Mouse (Mus musculus) heart, embryonic 13.5 days (tissue): ENCODE measurements at regions not wholly inside any gene's neighbourhood (a gene's known extent, or its start where the extent isn't known, plus 50 kb on each side); places are given as distances from the start of the nearest gene placed in this dataset.
"Not testable (repeated sequence)": the region's sequence is repeated elsewhere in the genome, so short reads cannot be mapped to it uniquely, and the experiment has no call there.

Experiments
- ATAC-seq: fragments of 200-750 bp; cut with Nextera tagmentation; 2 replicates; pipeline ENCODE4 v1.8.0; 2017; ENCODE audit warnings: moderate TSS enrichment; ENCODE audit not compliant: insufficient number of reproducible peaks, low FRiP score, low TSS enrichment; ENCODE audit errors: extremely low read depth
- H3K27ac ChIP-seq: fragments of 300-500 bp; sonication (generic); replicated peaks from 2 replicates; pipeline ENCODE4 v1.5.1; 2015; ENCODE audit warnings: moderate library complexity, mild to moderate bottlenecking, inconsistent platforms
- H3K27me3 ChIP-seq: fragments of 300-500 bp; sonication (generic); replicated peaks from 2 replicates; pipeline ENCODE4 v1.6.1; 2015; ENCODE audit warnings: mild to moderate bottlenecking, inconsistent platforms
- H3K36me3 ChIP-seq: fragments of 300-500 bp; sonication (generic); 2 replicates; pipeline ENCODE4 v1.6.1; 2015; ENCODE audit warnings: mild to moderate bottlenecking, inconsistent platforms
- H3K4me1 ChIP-seq: fragments of 300-500 bp; sonication (generic); 2 replicates; pipeline ENCODE4 v1.6.1; 2015; ENCODE audit warnings: inconsistent platforms
- H3K4me2 ChIP-seq: fragments of 300-500 bp; sonication (generic); 2 replicates; pipeline ENCODE4 v1.6.1; 2015; ENCODE audit warnings: inconsistent platforms, mild to moderate bottlenecking, moderate library complexity
- H3K4me3 ChIP-seq: fragments of 300-500 bp; sonication (generic); 2 replicates; pipeline ENCODE4 v1.5.1; 2015; ENCODE audit warnings: moderate library complexity, mild to moderate bottlenecking, inconsistent platforms
- H3K9ac ChIP-seq: fragments of 300-500 bp; sonication (generic); 2 replicates; pipeline ENCODE4 v1.6.1; 2015; ENCODE audit warnings: inconsistent platforms, mild to moderate bottlenecking, moderate library complexity
- H3K9me3 ChIP-seq: fragments of 300-500 bp; sonication (generic); 2 replicates; pipeline ENCODE4 v1.6.1; 2016; ENCODE audit warnings: inconsistent platforms
- WGBS: fragments of 180-500 bp; shearing (Covaris S2); methylation state at CpG from one replicate; pipeline ENCODE4 v1.1.7; 2015; ENCODE audit warnings: mixed read lengths; 5-methylcytosine and 5-hydroxymethylcytosine counted together

DNA sequence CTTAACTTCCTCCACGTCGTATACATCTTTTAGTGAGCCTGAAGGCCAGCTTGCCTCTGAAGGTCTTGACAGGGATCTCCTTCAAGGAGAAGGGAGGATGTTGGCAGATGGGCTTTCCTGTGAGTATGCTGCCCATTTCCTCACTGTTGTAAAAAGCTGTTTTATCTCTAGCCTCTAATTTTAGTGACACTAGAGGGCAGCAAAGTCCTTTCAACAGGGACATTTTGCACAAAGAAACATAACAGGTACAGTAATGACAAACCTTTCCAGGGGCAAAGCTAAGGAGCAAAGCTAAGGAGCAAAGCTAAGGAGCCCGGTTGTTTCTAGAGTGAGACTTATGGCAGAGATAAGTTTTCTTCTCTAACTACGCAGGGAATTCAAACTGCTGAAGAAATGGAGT lies 59.0 kb upstream of the Kbtbd8 start:
- no peaks in the 10 kb centered on the region for H3K4me1 ChIP-seq
- no peak overlapping the region for H3K4me2 ChIP-seq
- 30% methylated on average over 4 of the region's 4 CpGs for WGBS
- H3K9me3 ChIP-seq: no peaks in the 10 kb centered on the region
- no peak overlapping the region for H3K27ac ChIP-seq
- no peak for ATAC-seq
- no peaks in the 10 kb centered on the region for H3K27me3 ChIP-seq
- no peaks in the 10 kb centered on the region for H3K36me3 ChIP-seq
- H3K9ac ChIP-seq: no peak overlapping the region
- no peak overlapping the region for H3K4me3 ChIP-seq

DNA sequence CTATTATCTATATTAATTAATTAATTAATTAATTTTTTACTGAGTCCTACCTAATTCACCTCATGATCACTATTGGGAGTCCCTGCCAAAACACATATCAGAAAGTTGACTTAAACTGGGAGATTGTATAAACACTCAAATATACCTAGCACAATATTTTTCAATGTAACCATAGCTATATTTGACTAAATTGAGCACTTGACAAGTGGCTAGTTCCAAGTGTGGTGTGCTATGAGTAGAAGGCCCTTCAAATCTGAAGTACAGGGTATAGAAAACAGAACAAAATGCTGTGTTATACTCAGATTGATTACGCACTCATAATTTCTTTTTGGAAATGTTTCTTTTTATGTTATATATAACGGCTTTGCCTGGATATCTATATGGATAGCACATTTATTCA lies 60.8 kb upstream of the Kbtbd8 start:
- Histone ChIP-seq H3K4me2 (no peak overlapping the region), H3K4me3 (no peak overlapping the region), H3K9me3 (no peaks in the 10 kb centered on the region), H3K4me1 (no peaks in the 10 kb centered on the region), H3K36me3 (no peaks in the 10 kb centered on the region), H3K9ac (no peak overlapping the region), H3K27me3 (0 out of 2 replicates have a peak, but pooled peaks cover 3% of the 10 kb centered on the region), H3K27ac (no peak overlapping the region)
- ATAC-seq: no peak
- 87% methylated on average over 2 of the region's 2 CpGs for WGBS

DNA sequence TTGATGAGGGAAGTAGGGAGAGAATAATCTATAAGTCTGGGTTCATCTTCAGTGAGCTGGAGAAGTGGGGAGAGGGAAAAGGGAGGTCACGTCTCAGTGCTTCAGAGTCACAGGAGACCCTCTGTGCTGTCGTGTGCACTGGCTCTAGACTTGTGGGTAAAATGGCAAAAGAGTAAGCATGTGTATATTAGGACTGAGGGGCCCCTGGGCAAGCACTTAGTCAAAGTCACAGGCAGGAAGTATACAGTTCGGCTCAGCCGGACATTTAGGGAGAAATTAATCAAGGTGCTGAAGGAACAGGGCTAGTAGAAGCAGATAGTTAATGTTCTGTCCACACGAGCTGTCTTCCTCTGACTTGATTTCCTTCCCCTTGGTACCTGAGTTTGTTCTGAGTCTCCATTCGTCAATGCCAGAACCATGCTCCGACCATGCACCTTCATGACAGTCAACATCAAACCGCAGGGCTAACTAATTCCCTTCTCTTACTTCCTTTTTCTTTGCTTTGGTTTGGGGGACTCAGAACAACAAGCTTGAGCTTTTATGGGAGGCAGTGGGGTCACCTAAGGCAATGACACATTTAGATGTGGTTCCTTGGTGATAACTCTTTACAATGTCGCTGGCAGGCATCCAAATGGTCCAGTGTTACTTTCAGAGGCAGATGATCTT lies 63.2 kb upstream of the Kbtbd8 start:
- 0 out of 2 replicates have a peak, but pooled peaks cover 3% of the 10 kb centered on the region for H3K27me3 ChIP-seq
- no peaks in the 10 kb centered on the region for H3K4me1 ChIP-seq
- H3K4me2 ChIP-seq: no peak overlapping the region
- no peak overlapping the region for H3K9ac ChIP-seq
- H3K4me3 ChIP-seq: no peak overlapping the region
- no peak for ATAC-seq
- H3K27ac ChIP-seq: no peak overlapping the region
- WGBS: 59% methylated on average over 9 of the region's 9 CpGs
- H3K36me3 ChIP-seq: no peaks in the 10 kb centered on the region
- no peaks in the 10 kb centered on the region for H3K9me3 ChIP-seq

DNA sequence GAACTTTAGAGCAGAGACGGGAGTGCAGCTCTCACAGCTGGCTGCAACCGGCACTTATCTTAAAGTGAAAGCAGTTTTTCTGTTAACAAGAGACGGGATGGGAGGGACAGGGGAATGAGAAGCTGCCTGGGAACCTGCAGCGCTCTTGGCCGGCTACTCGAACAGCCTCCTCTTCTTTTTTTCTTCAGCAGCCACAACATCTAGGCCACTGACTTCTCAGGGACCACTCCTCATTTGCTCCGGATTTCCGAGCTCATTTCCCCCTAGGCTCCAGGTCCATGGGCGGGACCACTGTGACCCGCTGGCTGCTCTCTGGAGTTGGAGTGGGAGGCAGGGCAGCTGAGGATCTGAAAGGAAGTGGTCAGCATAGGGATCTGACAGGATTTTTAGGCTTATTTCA lies 75.7 kb upstream of the Kbtbd8 start:
- peak overlapping the region; percentile 28 for H3K4me3 ChIP-seq

DNA sequence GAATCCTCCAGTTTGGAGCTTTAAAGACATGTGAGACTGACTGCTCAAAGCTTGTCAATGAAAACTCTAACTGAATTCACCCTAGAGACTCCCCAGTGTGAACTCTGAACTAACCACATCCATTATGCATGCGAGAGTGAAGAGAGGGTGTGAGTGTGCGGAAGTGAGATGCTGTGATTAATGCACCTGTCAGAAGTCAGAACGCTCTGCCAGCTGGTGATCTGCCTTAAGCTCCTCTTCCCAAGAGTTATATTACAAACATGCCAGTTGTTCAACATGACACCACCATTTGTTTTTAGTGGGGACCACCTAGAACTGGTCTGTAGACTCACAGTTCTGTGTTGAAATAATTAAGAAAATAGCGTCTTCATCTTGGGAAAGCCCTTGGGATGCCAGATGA lies 92.8 kb upstream of the Kbtbd8 start:
- H3K36me3 ChIP-seq: no peaks in the 10 kb centered on the region
- H3K9me3 ChIP-seq: no peaks in the 10 kb centered on the region; the same call in 1 of the 2 replicates
- no peaks in the 10 kb centered on the region for H3K4me1 ChIP-seq
- ATAC-seq: no peak
- no peak overlapping the region for H3K4me2 ChIP-seq
- H3K4me3 ChIP-seq: no peak overlapping the region
- 40% methylated on average over 4 of the region's 4 CpGs for WGBS
- no peak overlapping the region for H3K9ac ChIP-seq
- H3K27ac ChIP-seq: no peak overlapping the region
- H3K27me3 ChIP-seq: no peaks in the 10 kb centered on the region

More for the DNA sequence above, 75.7 kb upstream of the Kbtbd8 start:
- H3K9ac ChIP-seq, H3K9me3 ChIP-seq, ATAC-seq, H3K27me3 ChIP-seq, H3K36me3 ChIP-seq, H3K27ac ChIP-seq, H3K4me1 ChIP-seq: not testable (repeated sequence)
- WGBS: 8% methylated on average over 6 of the region's 10 CpGs
- H3K4me2 ChIP-seq: peak overlapping the region; percentile 48

DNA sequence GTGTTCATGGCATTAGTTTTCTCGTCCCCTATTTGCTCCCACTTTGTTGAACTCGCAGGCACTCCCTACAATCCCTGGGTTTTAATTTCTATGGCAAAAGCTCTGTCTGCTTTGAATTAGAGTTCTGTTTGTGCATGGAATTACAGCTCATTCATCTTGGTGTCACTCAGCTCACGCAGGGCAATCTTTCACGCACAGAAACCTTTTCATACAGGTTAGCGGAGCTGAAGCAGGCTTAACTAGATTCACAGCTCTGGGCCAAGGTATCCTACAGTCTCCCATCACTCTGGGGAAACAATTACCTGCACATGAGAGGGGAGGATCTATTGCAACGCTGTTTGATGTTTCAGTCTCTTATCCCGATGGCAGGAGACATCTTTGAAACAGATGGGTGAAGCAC lies 95.3 kb upstream of the Kbtbd8 start:
- H3K36me3 ChIP-seq: no peaks in the 10 kb centered on the region
- H3K4me1 ChIP-seq: no peaks in the 10 kb centered on the region
- no peak overlapping the region for H3K4me2 ChIP-seq
- H3K9ac ChIP-seq: no peak overlapping the region
- no peak overlapping the region for H3K27ac ChIP-seq
- ATAC-seq: no peak
- 72% methylated on average over 7 of the region's 7 CpGs for WGBS
- no peaks in the 10 kb centered on the region for H3K27me3 ChIP-seq
- no peak overlapping the region for H3K4me3 ChIP-seq
- H3K9me3 ChIP-seq: no peaks in the 10 kb centered on the region; the same call in 1 of the 2 replicates

DNA sequence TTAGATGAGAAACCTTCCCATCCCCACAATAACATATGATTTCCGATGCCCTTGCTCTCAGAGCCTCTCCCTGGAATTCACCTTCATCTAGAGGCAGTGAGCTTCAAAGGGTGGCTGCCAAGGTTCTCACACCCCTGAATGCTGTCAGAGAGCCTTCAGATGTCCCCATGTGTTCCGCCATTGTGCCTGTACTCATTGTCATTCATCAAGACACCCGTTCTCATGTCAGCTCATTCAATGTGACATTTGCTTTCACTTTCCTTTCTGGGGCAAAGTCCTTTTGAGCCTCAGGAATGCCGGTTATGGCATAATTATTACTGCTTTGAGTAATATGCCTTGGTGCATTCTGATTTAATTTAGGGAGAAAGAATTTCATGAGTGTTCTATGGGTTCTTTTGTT lies 99.1 kb upstream of the Kbtbd8 start:
- Histone ChIP-seq H3K4me1 (no peaks in the 10 kb centered on the region), H3K27ac (no peak overlapping the region), H3K4me3 (no peak overlapping the region), H3K4me2 (no peak overlapping the region), H3K9ac (no peak overlapping the region), H3K27me3 (no peaks in the 10 kb centered on the region), H3K36me3 (no peaks in the 10 kb centered on the region), H3K9me3 (no peaks in the 10 kb centered on the region; the same call in 1 of the 2 replicates)
- ATAC-seq: no peak
- WGBS: 54% methylated on average over 4 of the region's 4 CpGs

DNA sequence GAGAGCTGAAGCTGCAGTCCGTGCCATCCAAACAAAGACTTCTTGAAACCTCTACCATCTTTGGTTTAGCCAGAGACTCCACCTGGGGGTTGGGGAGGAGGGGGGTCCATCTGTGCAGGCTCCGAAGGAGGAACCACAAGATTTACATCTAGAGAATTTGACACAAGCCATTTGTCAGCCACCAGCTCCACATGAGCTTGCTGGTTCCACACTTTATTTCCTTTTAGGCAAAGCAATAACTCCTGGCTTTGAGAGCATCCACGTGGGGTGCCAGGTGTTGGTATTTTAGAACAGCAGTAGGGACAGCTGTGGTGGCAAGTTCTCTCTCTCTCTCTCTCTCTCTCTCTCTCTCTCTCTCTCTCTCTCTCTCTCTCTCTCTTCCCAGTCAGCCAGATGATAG lies 99.6 kb upstream of the Kbtbd8 start:
- no peak overlapping the region for H3K4me2 ChIP-seq
- no peak overlapping the region for H3K4me3 ChIP-seq
- no peaks in the 10 kb centered on the region for H3K4me1 ChIP-seq
- H3K9ac ChIP-seq: no peak overlapping the region
- 55% methylated on average over 3 of the region's 3 CpGs for WGBS
- ATAC-seq: no peak
- no peaks in the 10 kb centered on the region for H3K36me3 ChIP-seq
- no peaks in the 10 kb centered on the region; the same call in 1 of the 2 replicates for H3K9me3 ChIP-seq
- no peak overlapping the region for H3K27ac ChIP-seq
- no peaks in the 10 kb centered on the region for H3K27me3 ChIP-seq

DNA sequence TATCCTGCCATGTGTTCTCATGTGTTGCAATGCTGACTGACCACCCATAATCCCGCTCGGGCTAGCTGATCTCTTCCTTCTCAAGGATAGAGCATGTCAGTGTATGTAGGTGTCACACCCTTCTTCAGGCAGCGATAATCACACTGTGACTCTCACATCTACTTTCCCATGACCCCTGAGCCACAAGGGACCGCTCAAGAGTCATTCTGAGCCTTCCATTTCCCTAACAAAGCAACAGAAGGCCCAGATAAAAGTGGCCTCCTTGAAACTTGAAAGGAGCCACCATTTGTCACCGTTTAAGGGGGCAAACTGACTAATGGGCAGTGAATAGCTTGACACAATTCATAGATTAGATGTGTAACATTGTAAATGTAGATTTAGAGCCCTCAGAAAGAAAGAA lies 103.9 kb upstream of the Kbtbd8 start:
- Histone ChIP-seq H3K27me3 (no peaks in the 10 kb centered on the region), H3K9ac (no peak overlapping the region), H3K4me3 (no peak overlapping the region), H3K36me3 (no peaks in the 10 kb centered on the region), H3K9me3 (no peaks in the 10 kb centered on the region), H3K4me1 (no peaks in the 10 kb centered on the region; the same call in 1 of the 2 replicates), H3K27ac (no peak overlapping the region), H3K4me2 (no peak overlapping the region)
- ATAC-seq: no peak
- WGBS: 29% methylated on average over 5 of the region's 5 CpGs

DNA sequence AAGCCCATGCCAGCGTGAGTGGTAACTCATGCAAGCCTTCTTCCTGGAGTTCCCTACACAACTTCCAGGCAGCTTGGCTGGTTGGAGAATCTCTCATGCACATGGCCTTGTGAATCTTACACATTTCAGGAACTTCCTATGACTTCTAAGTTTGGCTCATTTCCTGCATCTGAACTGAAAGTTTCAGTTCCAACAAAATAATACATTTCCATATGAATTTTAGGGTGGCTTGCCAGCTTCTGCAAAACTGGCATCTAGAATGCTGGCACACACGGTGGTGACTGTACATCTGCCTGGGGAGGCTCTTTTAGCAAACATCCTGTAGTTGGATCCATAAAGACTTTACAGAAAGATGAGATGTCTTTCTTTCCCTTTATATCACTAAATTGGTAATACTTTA lies 110.6 kb upstream of the Kbtbd8 start:
- no peaks in the 10 kb centered on the region for H3K4me1 ChIP-seq
- no peak overlapping the region for H3K9ac ChIP-seq

DNA sequence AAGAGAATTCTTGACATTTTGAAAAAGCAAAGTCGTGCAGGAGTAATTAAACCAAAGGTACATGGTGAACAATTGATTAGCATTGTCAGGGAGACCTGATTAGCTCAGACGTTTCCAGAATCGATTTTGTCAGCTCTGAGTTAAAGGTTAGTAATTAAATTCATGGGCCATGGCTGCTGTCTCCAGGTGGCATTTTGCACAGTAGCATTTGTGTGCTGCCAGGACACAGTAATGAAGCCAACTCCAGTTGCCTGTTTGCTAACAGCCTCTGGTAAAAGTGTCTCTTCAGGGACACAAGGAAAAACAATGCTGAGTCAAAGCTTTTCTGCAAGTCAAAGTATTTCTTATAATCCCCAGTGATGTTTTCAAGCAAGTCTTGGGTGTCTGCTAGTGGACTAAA lies 113.3 kb upstream of the Kbtbd8 start:
- no peak overlapping the region for H3K4me2 ChIP-seq
- WGBS: 69% methylated on average over 3 of the region's 3 CpGs
- no peak overlapping the region for H3K9ac ChIP-seq
- H3K4me1 ChIP-seq: no peaks in the 10 kb centered on the region
- ATAC-seq: no peak
- H3K36me3 ChIP-seq: no peaks in the 10 kb centered on the region
- H3K9me3 ChIP-seq: no peaks in the 10 kb centered on the region
- no peak overlapping the region for H3K27ac ChIP-seq
- H3K27me3 ChIP-seq: no peaks in the 10 kb centered on the region
- H3K4me3 ChIP-seq: no peak overlapping the region

More for the DNA sequence above, 110.6 kb upstream of the Kbtbd8 start:
- H3K36me3 ChIP-seq: no peaks in the 10 kb centered on the region
- no peaks in the 10 kb centered on the region for H3K9me3 ChIP-seq
- no peaks in the 10 kb centered on the region for H3K27me3 ChIP-seq
- ATAC-seq: no peak
- no peak overlapping the region for H3K27ac ChIP-seq
- H3K4me2 ChIP-seq: no peak overlapping the region
- 81% methylated on average over 2 of the region's 2 CpGs for WGBS
- no peak overlapping the region for H3K4me3 ChIP-seq

DNA sequence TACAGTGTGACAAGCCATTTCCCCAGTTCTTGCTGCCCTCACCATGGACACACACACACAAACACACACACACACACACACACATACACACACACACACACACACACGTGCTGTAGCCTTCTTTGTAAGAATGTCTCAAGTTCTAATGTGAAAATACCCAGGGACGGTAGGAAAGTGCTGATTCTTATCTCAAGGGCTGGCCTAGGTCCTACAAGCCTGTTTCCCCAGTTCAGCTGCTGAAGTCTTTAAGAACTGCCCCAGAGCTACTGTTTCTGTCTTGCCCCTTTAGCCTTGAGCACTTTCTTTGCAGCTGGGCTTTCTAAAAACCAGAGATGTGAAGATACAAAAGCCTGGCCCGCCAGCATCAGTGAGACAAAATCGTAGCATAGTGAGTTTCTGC lies 117.5 kb upstream of the Kbtbd8 start:
- Histone ChIP-seq H3K4me3 (no peak overlapping the region), H3K27me3 (no peaks in the 10 kb centered on the region), H3K4me1 (no peaks in the 10 kb centered on the region), H3K9me3 (no peaks in the 10 kb centered on the region), H3K4me2 (no peak overlapping the region), H3K9ac (no peak overlapping the region), H3K36me3 (no peaks in the 10 kb centered on the region), H3K27ac (no peak overlapping the region)
- 50% methylated on average over 4 of the region's 4 CpGs for WGBS
- ATAC-seq: no peak
